Mouse (Mus musculus) forebrain, postnatal 0 days (tissue): ENCODE data around the gene Dph3. TPM values are rescaled to one million over a fixed set of nuclear protein-coding genes. Genes with fewer than 3 reads are reported as not detected.
"Not testable (repeated sequence)": the region's sequence is repeated elsewhere in the genome, so short reads cannot be mapped to it uniquely, and the experiment has no call there.

Source experiments
- ATAC-seq: fragments of 200-750 bp; cut with Nextera tagmentation; 2 replicates; pipeline ENCODE4 v1.8.0; 2017; ENCODE audit warnings: mild to moderate bottlenecking, moderate library complexity
- DNase-seq: peaks from one replicate; pipeline ENCODE4 v3.0.0-alpha.2; 2015
- H3K27ac ChIP-seq: fragments of 300-500 bp; sonication (generic); 2 replicates; pipeline ENCODE4 v1.5.1; 2014; ENCODE audit warnings: low read depth, mild to moderate bottlenecking, antibody characterized with exemption, low read length, moderate library complexity, mixed read lengths
- H3K27me3 ChIP-seq: fragments of 300-500 bp; sonication (generic); 2 replicates; pipeline ENCODE4 v1.6.1; 2014; ENCODE audit warnings: mild to moderate bottlenecking, low read length, mixed read lengths; ENCODE audit not compliant: insufficient read depth
- H3K36me3 ChIP-seq: fragments of 300-500 bp; sonication (generic); 2 replicates; pipeline ENCODE4 v1.6.1; 2014; ENCODE audit warnings: mild to moderate bottlenecking, moderate library complexity; ENCODE audit not compliant: insufficient read depth
- H3K4me1 ChIP-seq: fragments of 300-500 bp; sonication (generic); 2 replicates; pipeline ENCODE4 v1.6.1; 2014; ENCODE audit warnings: antibody characterized with exemption; ENCODE audit not compliant: insufficient read depth
- H3K4me2 ChIP-seq: fragments of 300-500 bp; sonication (generic); 2 replicates; pipeline ENCODE4 v1.6.1; 2014; ENCODE audit warnings: low read depth, mild to moderate bottlenecking, moderate library complexity
- H3K4me3 ChIP-seq: fragments of 300-500 bp; sonication (generic); 2 replicates; pipeline ENCODE4 v1.5.1; 2014; ENCODE audit warnings: low read depth, low read length, mixed read lengths
- H3K9ac ChIP-seq: fragments of 300-500 bp; sonication (generic); 2 replicates; pipeline ENCODE4 v1.6.1; 2014; ENCODE audit warnings: mild to moderate bottlenecking
- H3K9me3 ChIP-seq: fragments of 300-500 bp; sonication (generic); 2 replicates; pipeline ENCODE4 v1.6.1; 2016; ENCODE audit warnings: low read length
- CTCF ChIP-seq: sonication (generic); IDR thresholded peaks from 2 replicates; pipeline ENCODE4 v1.5.1; 2016; ENCODE audit warnings: antibody characterized with exemption, control low read depth, low read depth
- WGBS: fragments of 180-500 bp; shearing (Covaris S2); extraction: QIAGEN DNeasy Blood & Tissue Kit; methylation state at CpG from one replicate; pipeline ENCODE4 v1.1.7; 2014; 5-methylcytosine and 5-hydroxymethylcytosine counted together
- polyA plus RNA-seq: library from polyadenylated mRNA; unstranded; fragments of >200 nt; fragmentation: Nextera tagmentation; extraction: Ambion mirVana; gene quantifications from 2 replicates; pipeline ENCODE4 v1.2.1, GENCODE M21; 2015
- total RNA-seq: library from RNA; depleted of rRNA; stranded (reverse); fragments of >200 nt; gene quantifications from 2 replicates; pipeline ENCODE4 v1.2.3, GENCODE M21; 2014

The Dph3 gene
- total and polyA plus RNA-seq, 2 experiments from 2014 or later, result 54.7 to 68.0 TPM

DNA sequence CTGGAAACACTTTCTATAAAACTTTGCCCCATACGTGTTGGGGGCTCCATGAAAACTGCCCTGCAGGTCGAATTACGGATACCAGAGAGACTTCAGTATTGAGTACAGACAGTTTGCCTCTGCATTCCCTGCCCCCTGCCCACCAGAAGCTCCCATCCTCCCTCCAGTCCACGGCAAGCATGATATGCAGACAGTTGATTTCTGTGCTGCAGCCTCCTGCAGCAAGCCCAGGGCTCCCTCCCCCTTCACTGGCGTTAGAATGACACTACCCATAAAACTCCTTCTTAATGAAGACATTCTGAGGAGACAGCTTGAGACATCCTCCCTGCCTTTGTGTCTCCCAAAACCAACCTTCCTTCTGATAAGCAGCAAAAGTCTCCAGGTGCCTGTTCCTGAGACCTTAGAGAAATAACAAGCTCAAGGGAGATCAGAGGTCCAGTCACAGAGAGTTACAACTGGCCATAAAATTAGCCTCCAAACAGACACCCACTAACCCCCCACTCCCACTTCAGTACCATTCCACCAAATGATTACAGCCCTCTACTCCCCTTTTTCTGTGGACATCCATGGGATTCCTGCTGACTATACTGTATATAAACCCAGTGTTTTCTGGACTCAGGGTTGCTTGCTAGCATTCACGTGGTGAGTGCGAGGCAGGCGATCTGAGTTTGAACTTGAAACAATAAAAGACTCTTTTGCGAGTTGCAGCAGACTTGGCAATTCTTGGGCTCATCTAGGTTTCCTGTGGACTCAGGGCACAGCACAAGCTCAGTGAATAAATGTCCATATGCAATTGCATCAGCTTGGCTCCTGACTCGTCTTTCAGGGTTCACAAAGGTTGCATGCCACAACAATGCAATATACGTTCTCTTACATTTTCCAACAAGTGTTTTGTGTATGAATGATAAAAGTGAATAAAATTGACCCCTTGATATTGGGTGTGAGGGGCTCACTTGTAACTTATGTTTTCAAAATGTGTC lies 35.7 kb upstream of the Dph3 start:
- DNase-seq (no peak), ATAC-seq (no peak)
- Histone ChIP-seq H3K4me2 (no peak overlapping the region), H3K4me3 (no peak overlapping the region), H3K9me3 (no peaks in the 10 kb centered on the region), H3K27me3 (no peaks in the 10 kb centered on the region), H3K9ac (no peak overlapping the region), H3K4me1 (no peaks in the 10 kb centered on the region), H3K36me3 (no peaks in the 10 kb centered on the region), H3K27ac (no peak overlapping the region)
- WGBS, result 73% methylated on average over 11 of the region's 11 CpGs
- no peak for TF ChIP-seq CTCF

GRCm38 (mm10) chr14:32112124-32112523 lies 26.6 kb upstream of the Dph3 start:
- H3K9me3 ChIP-seq, H3K4me1 ChIP-seq, H3K27me3 ChIP-seq, DNase-seq, ATAC-seq, H3K36me3 ChIP-seq, H3K27ac ChIP-seq, H3K9ac ChIP-seq, H3K4me2 ChIP-seq, H3K4me3 ChIP-seq: not testable (repeated sequence)
- WGBS, result 93% methylated on average over 10 of the region's 10 CpGs

GRCm38 (mm10) chr14:32106911-32107310 lies 21.4 kb upstream of the Dph3 start:
- no peak for TF ChIP-seq CTCF
- Histone ChIP-seq H3K4me2 (no peak overlapping the region), H3K27me3 (no peaks in the 10 kb centered on the region), H3K9me3 (no peaks in the 10 kb centered on the region), H3K4me3 (no peak overlapping the region), H3K9ac (no peak overlapping the region), H3K36me3 (peaks cover 10% of the 10 kb centered on the region), H3K27ac (no peak overlapping the region), H3K4me1 (no peaks in the 10 kb centered on the region)
- ATAC-seq (no peak), DNase-seq (no peak)
- WGBS, result 90% methylated on average over 4 of the region's 4 CpGs

GRCm38 (mm10) chr14:32105663-32106062 lies 20.1 kb upstream of the Dph3 start:
- H3K27ac ChIP-seq, result no peak overlapping the region
- H3K27me3 ChIP-seq, result no peaks in the 10 kb centered on the region
- H3K36me3 ChIP-seq, result peaks cover 15% of the 10 kb centered on the region
- no peak for TF ChIP-seq CTCF
- H3K9me3 ChIP-seq, result no peaks in the 10 kb centered on the region
- DNase-seq (no peak), ATAC-seq (no peak)
- no peak overlapping the region for H3K4me2 ChIP-seq
- H3K4me3 ChIP-seq, result no peak overlapping the region
- no peak overlapping the region for H3K9ac ChIP-seq
- 65% methylated on average over 7 of the region's 7 CpGs for WGBS
- no peaks in the 10 kb centered on the region for H3K4me1 ChIP-seq

- Histone ChIP-seq H3K9ac (no peak overlapping the region), H3K27ac (no peak overlapping the region), H3K4me2 (no peak overlapping the region), H3K9me3 (no peaks in the 10 kb centered on the region), H3K4me3 (no peak overlapping the region), H3K4me1 (no peaks in the 10 kb centered on the region), H3K36me3 (peaks cover 35% of the 10 kb centered on the region), H3K27me3 (no peaks in the 10 kb centered on the region)
- no peak for ATAC-seq
- DNase-seq, result no peak
- WGBS, result 86% methylated on average over 4 of the region's 4 CpGs
- TF ChIP-seq CTCF, result no peak
Observed at GRCm38 (mm10) chr14:32103556-32103955, 18.0 kb upstream of the Dph3 start.

DNA sequence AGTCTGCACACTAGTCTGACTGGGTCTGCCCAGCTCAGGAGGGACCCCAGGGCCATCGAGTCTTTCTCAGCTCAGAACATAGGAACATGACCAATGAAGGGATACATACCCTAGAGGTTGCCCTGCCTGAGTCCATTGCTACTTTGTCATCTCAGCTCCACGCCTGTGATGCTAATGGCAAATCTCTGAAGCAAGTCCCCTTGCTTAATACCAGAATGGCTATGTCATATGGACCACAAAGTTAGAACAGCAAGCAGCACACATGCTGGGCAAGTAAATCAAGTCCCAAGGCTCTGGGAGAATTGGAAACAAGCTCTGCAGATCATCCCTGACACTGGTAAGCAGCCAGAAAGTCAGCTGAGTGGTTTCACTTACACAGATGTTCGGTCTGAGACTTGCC lies 13.4 kb upstream of the Dph3 start:
- no peak overlapping the region for H3K4me2 ChIP-seq
- H3K9me3 ChIP-seq, result no peaks in the 10 kb centered on the region
- no peak for ATAC-seq
- H3K4me3 ChIP-seq, result no peak overlapping the region
- H3K27ac ChIP-seq, result no peak overlapping the region
- 92% methylated on average over 3 of the region's 3 CpGs for WGBS
- no peak for TF ChIP-seq CTCF
- H3K36me3 ChIP-seq, result peaks cover 62% of the 10 kb centered on the region
- no peak for DNase-seq
- no peak overlapping the region for H3K9ac ChIP-seq
- no peaks in the 10 kb centered on the region for H3K27me3 ChIP-seq
- H3K4me1 ChIP-seq, result no peaks in the 10 kb centered on the region

DNA sequence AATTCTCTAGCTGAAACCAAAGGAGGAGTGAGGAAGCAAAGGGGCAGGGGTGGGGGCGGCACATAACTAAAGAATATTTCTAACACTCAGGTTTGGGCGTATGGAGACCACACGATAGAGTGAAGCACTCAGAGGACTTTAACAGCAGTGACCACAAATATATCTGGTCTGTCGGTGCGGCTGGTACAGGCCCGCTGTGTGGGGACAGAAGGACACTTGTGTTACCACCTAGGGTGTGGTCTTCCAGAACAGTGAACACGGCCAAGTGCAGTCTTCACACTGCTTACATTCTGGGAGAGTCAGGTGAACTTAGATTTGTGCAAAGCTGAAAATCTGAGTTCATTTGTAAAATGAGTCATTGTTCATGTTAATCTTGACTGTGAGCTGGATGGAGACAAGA lies 12.2 kb upstream of the Dph3 start:
- WGBS, result 94% methylated on average over 7 of the region's 7 CpGs
- TF ChIP-seq CTCF, result no peak
- Histone ChIP-seq H3K4me1 (no peaks in the 10 kb centered on the region), H3K4me3 (no peak overlapping the region), H3K4me2 (no peak overlapping the region), H3K27me3 (no peaks in the 10 kb centered on the region), H3K36me3 (peaks cover 71% of the 10 kb centered on the region), H3K9ac (no peak overlapping the region), H3K27ac (no peak overlapping the region), H3K9me3 (no peaks in the 10 kb centered on the region)
- ATAC-seq, result no peak
- DNase-seq, result no peak
